Mouse (Mus musculus) MN1 (cell line): Measurements from ENCODE around the gene Abhd12.
A peak's percentile ranks its signal among the peaks of the same experiment; 100 is the strongest.
"Not testable (repeated sequence)": the region's sequence is repeated elsewhere in the genome, so short reads cannot be mapped to it uniquely, and the experiment has no call there.

ENCODE experiments used
- DNase-seq: peaks from one replicate; pipeline ENCODE4 v3.0.0-alpha.2; 2016; ENCODE audit warnings: low spot score

Gene Abhd12

DNA sequence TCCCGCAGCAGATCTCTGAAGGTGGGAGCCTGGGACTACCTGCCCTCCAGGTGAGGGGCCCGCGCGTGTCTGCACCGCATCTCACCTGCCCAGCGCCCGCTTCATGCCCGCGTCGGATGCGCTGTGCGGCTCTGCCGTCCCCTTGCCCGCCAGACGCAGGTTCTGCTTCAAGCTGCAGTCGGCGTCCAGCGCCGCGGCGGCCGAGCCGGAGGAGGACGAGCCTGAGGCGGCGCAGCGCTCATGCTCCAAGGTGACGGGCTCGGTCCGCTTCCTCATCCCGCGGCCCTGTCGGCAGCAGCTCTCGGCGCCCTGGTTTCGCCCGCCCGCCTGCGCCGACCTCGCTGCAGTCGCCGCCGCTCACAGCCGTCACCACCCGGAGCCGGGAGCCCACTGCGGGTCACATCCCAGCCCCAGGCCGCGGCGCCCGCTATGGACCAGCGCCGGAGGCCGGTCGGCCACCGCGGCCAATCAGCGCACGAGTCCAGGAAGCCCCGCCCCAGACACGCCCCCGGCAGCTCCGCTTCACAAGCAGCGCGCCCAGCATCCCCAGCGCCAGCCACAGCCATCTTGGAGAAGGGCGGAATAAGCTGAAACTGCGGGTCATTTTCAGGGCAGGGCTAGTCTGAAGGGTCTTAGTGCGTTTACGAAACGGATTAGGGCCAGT is at the start of gene Abhd12:
Gene Abhd12, minus strand, starts transcription at position 470 of the 664 bp plus-strand sequence.
- peak; percentile 98 for DNase-seq

DNA sequence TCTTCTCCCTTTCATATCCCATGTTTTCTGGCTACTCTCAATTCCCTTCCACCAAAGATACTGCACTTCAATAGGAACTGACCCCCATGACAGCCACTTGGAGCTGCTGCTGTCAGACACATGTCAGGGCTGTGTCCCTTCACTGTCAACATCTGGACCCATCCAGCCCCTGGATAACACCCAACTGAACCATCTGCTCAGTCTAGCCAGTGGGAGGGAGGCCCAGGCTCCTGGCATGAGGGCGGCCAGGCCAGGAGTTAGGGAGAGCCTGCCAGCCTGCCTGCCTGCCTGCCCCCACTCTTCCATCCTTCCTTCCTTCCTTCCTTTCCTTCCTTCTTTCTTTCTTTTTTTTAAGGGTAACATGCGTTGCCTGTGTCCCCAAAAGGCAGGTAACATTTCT is 46.7 kb upstream of the Abhd12 start:
- DNase-seq = no peak

- no peak for DNase-seq
Observed at GRCm38 (mm10) chr2:150950056-150950455, 45.5 kb upstream of the Abhd12 start.

- DNase-seq = no peak
Observed at GRCm38 (mm10) chr2:150949652-150950051, 45.1 kb upstream of the Abhd12 start.

- DNase-seq = no peak
Observed at GRCm38 (mm10) chr2:150948786-150949185, 44.2 kb upstream of the Abhd12 start.

- not testable (repeated sequence) for DNase-seq
Observed at GRCm38 (mm10) chr2:150947880-150948611, 43.5 kb upstream of the Abhd12 start.

GRCm38 (mm10) chr2:150947341-150947740 is 42.8 kb upstream of the Abhd12 start:
- DNase-seq = not testable (repeated sequence)

- no peak for DNase-seq
Observed at GRCm38 (mm10) chr2:150944017-150944416, 39.5 kb upstream of the Abhd12 start.

- DNase-seq = no peak
Observed at GRCm38 (mm10) chr2:150934659-150935058, 30.1 kb upstream of the Abhd12 start.

DNA sequence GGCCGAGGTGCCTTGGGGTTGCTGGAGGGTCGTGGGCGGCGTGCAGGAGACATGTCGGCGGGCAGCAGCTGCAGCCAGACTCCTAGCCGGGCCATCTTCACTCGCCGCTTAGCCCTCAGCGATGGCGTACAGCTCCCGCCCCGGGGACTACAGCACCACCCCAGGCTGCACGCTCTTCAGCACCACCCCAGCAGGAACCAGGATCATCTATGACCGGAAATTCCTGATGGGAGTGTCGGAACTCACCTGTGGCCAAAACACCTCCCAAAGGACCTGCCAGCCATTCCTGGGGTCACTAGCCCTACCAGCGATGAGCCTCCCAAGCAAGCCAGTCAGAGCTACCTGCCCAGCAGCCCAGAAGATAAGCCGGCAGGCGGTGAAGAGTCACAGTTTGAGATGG is 28.9 kb upstream of the Abhd12 start:
- no peak for DNase-seq

GRCm38 (mm10) chr2:150930806-150931205 is 26.3 kb upstream of the Abhd12 start:
- no peak for DNase-seq

GRCm38 (mm10) chr2:150929156-150929555 is 24.6 kb upstream of the Abhd12 start:
- DNase-seq = no peak

GRCm38 (mm10) chr2:150927038-150927720 is 22.6 kb upstream of the Abhd12 start:
- no peak for DNase-seq

DNA sequence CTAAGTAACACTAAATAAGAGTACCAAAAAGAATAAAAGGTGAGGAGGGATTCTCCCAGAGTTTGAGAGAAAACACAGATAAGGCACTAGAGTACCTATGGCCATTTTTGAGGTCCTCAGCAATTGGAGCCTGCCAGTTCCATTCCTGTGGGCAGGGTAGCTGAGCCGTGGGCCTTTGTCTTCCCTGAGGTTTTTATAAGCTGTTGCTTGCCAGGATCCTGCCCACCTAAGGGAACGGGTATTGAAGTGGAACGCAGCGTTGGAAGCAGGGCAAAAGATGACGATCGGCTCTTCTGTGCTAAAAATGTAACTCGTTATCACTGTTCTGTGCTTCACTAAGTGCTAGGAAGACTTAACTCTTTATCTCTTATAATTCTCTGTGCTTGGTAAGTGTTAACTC is 19.0 kb upstream of the Abhd12 start:
- DNase-seq = no peak

DNA sequence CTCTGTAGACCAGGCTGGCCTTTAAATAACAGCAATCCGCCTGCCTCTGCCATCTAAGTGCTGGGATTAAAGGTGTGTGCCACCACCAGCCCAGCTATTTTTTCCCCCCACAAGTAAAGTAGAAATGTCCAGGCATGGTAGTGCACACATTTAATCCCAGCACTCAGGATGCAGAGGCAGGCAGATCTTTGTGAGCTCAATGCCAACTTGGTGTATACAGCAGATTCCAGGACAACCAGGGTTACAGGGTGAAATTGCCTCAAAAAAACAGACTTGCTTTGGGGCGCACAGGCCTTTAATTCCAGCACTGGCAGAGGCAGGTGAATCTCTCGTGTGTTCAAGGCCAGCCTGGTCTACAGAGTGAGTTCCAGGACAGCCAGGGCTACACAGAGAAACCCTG is 18.5 kb upstream of the Abhd12 start:
- DNase-seq = no peak

GRCm38 (mm10) chr2:150922165-150922564 is 17.6 kb upstream of the Abhd12 start:
- no peak for DNase-seq

DNA sequence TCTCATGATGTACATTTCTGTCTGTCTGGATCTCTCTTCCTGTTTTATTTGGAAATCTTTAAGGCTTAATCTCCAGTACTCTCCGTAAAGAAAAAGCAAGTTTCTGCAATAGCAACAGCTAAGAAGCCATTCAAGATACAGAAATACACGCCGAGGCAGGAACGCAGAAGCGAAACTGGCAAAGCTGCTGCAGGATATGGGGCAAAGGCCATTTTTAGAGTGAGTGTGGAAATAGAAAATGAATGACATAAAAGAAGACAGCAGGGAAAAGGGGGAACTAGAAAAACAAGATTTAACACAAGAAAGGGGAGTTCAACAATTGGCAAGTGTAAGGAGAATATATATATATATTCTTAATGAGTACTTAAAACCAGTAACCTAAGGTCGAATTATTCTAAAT is 17.2 kb upstream of the Abhd12 start:
- no peak for DNase-seq

DNA sequence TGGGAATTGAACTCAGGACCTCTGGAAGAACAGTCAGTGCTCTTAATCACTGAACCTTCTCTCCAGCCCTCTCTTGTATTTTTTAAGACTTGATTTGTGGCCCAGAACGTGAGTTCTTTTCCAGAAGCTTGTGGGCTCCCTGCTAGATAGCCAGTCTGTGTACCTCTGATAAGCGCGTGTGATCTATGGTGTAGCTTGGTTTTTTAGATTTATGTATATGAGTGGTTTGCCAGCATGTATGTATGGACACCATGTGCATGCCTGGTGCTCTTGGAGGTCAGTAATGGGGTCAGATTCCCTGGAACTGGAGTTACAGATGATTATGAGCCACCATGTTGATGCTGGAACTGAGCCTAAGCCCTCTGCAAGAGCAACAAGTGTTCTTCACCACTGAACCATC is 16.0 kb upstream of the Abhd12 start:
- no peak for DNase-seq

DNA sequence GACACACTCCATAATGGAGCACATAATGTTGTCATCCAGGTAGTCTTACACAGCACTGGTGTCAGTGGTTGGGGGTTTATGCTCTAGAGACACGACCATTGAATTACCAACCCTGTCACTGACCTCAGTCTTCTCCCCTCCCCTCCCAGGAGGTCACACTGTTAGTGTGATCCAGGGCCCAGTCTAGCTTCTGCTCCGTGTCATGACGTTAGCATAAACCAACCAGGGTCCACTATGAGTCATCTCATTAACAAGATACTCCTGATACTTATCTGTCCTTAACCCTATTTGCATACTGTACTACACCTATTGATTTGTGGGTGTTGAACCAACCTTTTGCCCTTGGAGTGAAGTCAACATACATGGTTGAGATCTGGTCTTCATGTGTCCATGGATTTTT is 14.2 kb upstream of the Abhd12 start:
- no peak for DNase-seq

DNA sequence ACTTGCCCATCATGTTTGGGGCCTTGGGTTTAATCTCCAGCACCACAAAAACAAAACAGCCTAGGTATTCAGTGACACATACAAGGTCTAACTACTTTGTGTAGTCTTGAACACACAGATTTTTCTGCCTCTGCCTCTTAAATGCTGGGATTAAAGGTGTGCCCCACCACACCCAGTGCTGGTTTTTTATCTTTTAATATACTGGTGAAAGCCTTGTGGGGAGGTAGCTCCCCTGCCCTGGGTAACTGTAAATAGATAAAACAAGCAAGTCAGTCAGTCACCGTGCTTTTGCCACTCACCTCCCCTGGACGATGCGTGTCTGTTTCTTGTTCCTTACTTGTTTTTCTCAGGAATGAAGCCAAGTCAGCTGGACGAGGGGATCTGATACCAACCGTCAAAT is 11.2 kb upstream of the Abhd12 start:
- DNase-seq = no peak

GRCm38 (mm10) chr2:150914781-150915515 is 10.4 kb upstream of the Abhd12 start:
- DNase-seq = no peak

- DNase-seq = peak; percentile 27
Observed at GRCm38 (mm10) chr2:150910295-150910881, 5.8 kb upstream of the Abhd12 start.
